Mouse (Mus musculus): Measurements from ENCODE around the gene Rbm19. TPM values are rescaled to one million over a fixed set of nuclear protein-coding genes. Genes with fewer than 3 reads are reported as not detected.

Rbm19 gene
- 12.3 and 13.2 TPM in 2 replicates for polyA plus RNA-seq (2015; fragmentation: Nextera tagmentation; extraction: Ambion mirVana)

GRCm38 (mm10) chr5:120116261-120117050 is at the start of gene Rbm19:
Gene Rbm19 (plus strand): TSS chr5:120116465.

All from adrenal gland, postnatal 0 days (tissue).